Mouse (Mus musculus) liver, embryonic 13.5 days (tissue): Measurements from ENCODE around the gene Hsf2bp. TPM values are rescaled to one million over a fixed set of nuclear protein-coding genes. Genes with fewer than 3 reads are reported as not detected.

Experiments used
- ATAC-seq: fragments of 200-750 bp; cut with Nextera tagmentation; 2 replicates; pipeline ENCODE4 v1.8.0; 2017; ENCODE audit warnings: low read depth, mild to moderate bottlenecking, moderate number of reproducible peaks, moderate library complexity
- DNase-seq: peaks from one replicate; pipeline ENCODE4 v3.0.0; 2022
- H3K27ac ChIP-seq: fragments of 300-500 bp; sonication (generic); 2 replicates; pipeline ENCODE4 v1.5.1; 2015; ENCODE audit warnings: moderate library complexity, mild to moderate bottlenecking, inconsistent platforms
- H3K27me3 ChIP-seq: fragments of 300-500 bp; sonication (generic); 2 replicates; pipeline ENCODE4 v1.6.1; 2015; ENCODE audit warnings: mild to moderate bottlenecking, inconsistent platforms
- H3K36me3 ChIP-seq: fragments of 300-500 bp; sonication (generic); 2 replicates; pipeline ENCODE4 v1.6.1; 2015; ENCODE audit warnings: mild to moderate bottlenecking, inconsistent platforms
- H3K4me1 ChIP-seq: fragments of 300-500 bp; sonication (generic); replicated peaks from 2 replicates; pipeline ENCODE4 v1.6.1; 2015; ENCODE audit warnings: inconsistent platforms
- H3K4me2 ChIP-seq: fragments of 300-500 bp; sonication (generic); 2 replicates; pipeline ENCODE4 v1.6.1; 2015; ENCODE audit warnings: inconsistent platforms, mild to moderate bottlenecking, moderate library complexity
- H3K4me3 ChIP-seq: fragments of 300-500 bp; sonication (generic); replicated peaks from 2 replicates; pipeline ENCODE4 v1.5.1; 2015; ENCODE audit warnings: mild to moderate bottlenecking, inconsistent platforms
- H3K9ac ChIP-seq: fragments of 300-500 bp; sonication (generic); 2 replicates; pipeline ENCODE4 v1.6.1; 2015; ENCODE audit warnings: mild to moderate bottlenecking, inconsistent platforms
- H3K9me3 ChIP-seq: fragments of 300-500 bp; sonication (generic); replicated peaks from 2 replicates; pipeline ENCODE4 v1.6.1; 2016; ENCODE audit warnings: inconsistent platforms
- whole genome bisulfite sequencing: fragments of 180-500 bp; shearing (Covaris S2); methylation state at CpG from one replicate; pipeline ENCODE4 v1.1.7; 2015; ENCODE audit not compliant: insufficient replicate concordance; 5-methylcytosine and 5-hydroxymethylcytosine counted together
- polyA plus RNA-seq: library from polyadenylated mRNA; unstranded; fragments of >200 nt; fragmentation: Nextera tagmentation; extraction: Ambion mirVana; gene quantifications from 2 replicates; pipeline ENCODE4 v1.2.1, GENCODE M21; 2015

Gene Hsf2bp
- polyA plus RNA-seq, 1 experiment from 2014 or later, result 0.25 TPM

GRCm38 (mm10) chr17:31982326-31983190 lies 53.6 kb downstream of the Hsf2bp start:
- Histone ChIP-seq H3K9ac (no peak overlapping the region), H3K4me3 (no peak overlapping the region), H3K4me2 (no peak overlapping the region), H3K9me3 (no peaks in the 10 kb centered on the region), H3K27ac (no peak overlapping the region), H3K36me3 (no peaks in the 10 kb centered on the region), H3K4me1 (peaks cover 16% of the 10 kb centered on the region), H3K27me3 (no peaks in the 10 kb centered on the region)
- DNase-seq (no peak), ATAC-seq (no peak)
- 63% methylated on average over 11 of the region's 11 CpGs for WGBS

GRCm38 (mm10) chr17:31979888-31980287 lies 56.3 kb downstream of the Hsf2bp start:
- peaks cover 16% of the 10 kb centered on the region for H3K4me1 ChIP-seq

GRCm38 (mm10) chr17:31977131-31977530 lies 59.0 kb downstream of the Hsf2bp start:
- no peaks in the 10 kb centered on the region for H3K9me3 ChIP-seq
- peaks cover 7% of the 10 kb centered on the region; the same call in 1 of the 2 replicates for H3K4me1 ChIP-seq
- no peak overlapping the region for H3K9ac ChIP-seq
- no peaks in the 10 kb centered on the region for H3K36me3 ChIP-seq
- no peak overlapping the region for H3K27ac ChIP-seq
- no peak overlapping the region for H3K4me2 ChIP-seq
- H3K4me3 ChIP-seq, result no peak overlapping the region
- DNase-seq (no peak), ATAC-seq (no peak)
- no peaks in the 10 kb centered on the region for H3K27me3 ChIP-seq

More at GRCm38 (mm10) chr17:31979888-31980287, 56.3 kb downstream of the Hsf2bp start:
- WGBS, result 63% methylated on average over 4 of the region's 4 CpGs
- Histone ChIP-seq H3K4me2 (no peak overlapping the region), H3K27me3 (no peaks in the 10 kb centered on the region), H3K27ac (no peak overlapping the region), H3K4me3 (no peak overlapping the region), H3K9me3 (no peaks in the 10 kb centered on the region), H3K9ac (no peak overlapping the region), H3K36me3 (no peaks in the 10 kb centered on the region)
- DNase-seq, result no peak
- no peak for ATAC-seq

- Histone ChIP-seq H3K4me2 (no peak overlapping the region), H3K27ac (no peak overlapping the region), H3K9ac (no peak overlapping the region), H3K27me3 (no peaks in the 10 kb centered on the region), H3K4me1 (peaks cover under 1% of the 10 kb centered on the region; the same call in 1 of the 2 replicates), H3K4me3 (no peak overlapping the region), H3K36me3 (no peaks in the 10 kb centered on the region), H3K9me3 (no peaks in the 10 kb centered on the region)
- DNase-seq (no peak), ATAC-seq (no peak)
- WGBS, result 60% methylated on average over 6 of the region's 6 CpGs
Measured at GRCm38 (mm10) chr17:31976501-31976900, 59.6 kb downstream of the Hsf2bp start.

- no peaks in the 10 kb centered on the region for H3K27me3 ChIP-seq
- H3K4me1 ChIP-seq, result no peaks in the 10 kb centered on the region
- WGBS, result 51% methylated on average over 5 of the region's 5 CpGs
- no peak overlapping the region for H3K4me2 ChIP-seq
- ATAC-seq (no peak), DNase-seq (no peak)
- no peaks in the 10 kb centered on the region for H3K9me3 ChIP-seq
- no peaks in the 10 kb centered on the region for H3K36me3 ChIP-seq
- H3K9ac ChIP-seq, result no peak overlapping the region
- no peak overlapping the region for H3K4me3 ChIP-seq
- H3K27ac ChIP-seq, result no peak overlapping the region
Measured at GRCm38 (mm10) chr17:31974694-31975093, 61.5 kb downstream of the Hsf2bp start.

GRCm38 (mm10) chr17:31973664-31974230 lies 62.4 kb downstream of the Hsf2bp start:
- no peaks in the 10 kb centered on the region for H3K9me3 ChIP-seq
- ATAC-seq (no peak), DNase-seq (no peak)
- WGBS, result 65% methylated on average over 7 of the region's 7 CpGs
- H3K9ac ChIP-seq, result no peak overlapping the region
- no peak overlapping the region for H3K4me3 ChIP-seq
- H3K4me2 ChIP-seq, result no peak overlapping the region
- no peaks in the 10 kb centered on the region for H3K27me3 ChIP-seq
- no peak overlapping the region for H3K27ac ChIP-seq
- no peaks in the 10 kb centered on the region for H3K4me1 ChIP-seq
- no peaks in the 10 kb centered on the region for H3K36me3 ChIP-seq

- Histone ChIP-seq H3K4me3 (no peak overlapping the region), H3K36me3 (no peaks in the 10 kb centered on the region), H3K4me1 (peaks cover 5% of the 10 kb centered on the region), H3K27ac (no peak overlapping the region), H3K9ac (no peak overlapping the region), H3K4me2 (no peak overlapping the region), H3K27me3 (no peaks in the 10 kb centered on the region), H3K9me3 (no peaks in the 10 kb centered on the region)
- WGBS, result 62% methylated on average over 2 of the region's 2 CpGs
- DNase-seq (no peak), ATAC-seq (no peak)
Measured at GRCm38 (mm10) chr17:31970890-31971289, 65.3 kb downstream of the Hsf2bp start.

GRCm38 (mm10) chr17:31968801-31969200 lies 67.3 kb downstream of the Hsf2bp start:
- Histone ChIP-seq H3K4me3 (no peak overlapping the region), H3K27ac (no peak overlapping the region), H3K27me3 (no peaks in the 10 kb centered on the region), H3K9ac (no peak overlapping the region), H3K4me2 (no peak overlapping the region), H3K9me3 (no peaks in the 10 kb centered on the region), H3K4me1 (peaks cover 10% of the 10 kb centered on the region), H3K36me3 (no peaks in the 10 kb centered on the region)
- ATAC-seq (no peak), DNase-seq (no peak)
- WGBS, result 56% methylated on average over 1 of the region's 1 CpGs

- no peak overlapping the region for H3K4me2 ChIP-seq
- no peak overlapping the region for H3K9ac ChIP-seq
- no peaks in the 10 kb centered on the region for H3K9me3 ChIP-seq
- no peak overlapping the region for H3K27ac ChIP-seq
- no peaks in the 10 kb centered on the region for H3K36me3 ChIP-seq
- H3K4me3 ChIP-seq, result no peak overlapping the region
- H3K4me1 ChIP-seq, result peaks cover 10% of the 10 kb centered on the region
- DNase-seq, result no peak
- 62% methylated on average over 4 of the region's 4 CpGs for WGBS
- no peak for ATAC-seq
- H3K27me3 ChIP-seq, result no peaks in the 10 kb centered on the region
Measured at GRCm38 (mm10) chr17:31967311-31967710, 68.8 kb downstream of the Hsf2bp start.

- Histone ChIP-seq H3K4me1 (peaks cover 10% of the 10 kb centered on the region), H3K9me3 (no peaks in the 10 kb centered on the region), H3K36me3 (no peaks in the 10 kb centered on the region), H3K4me2 (no peak overlapping the region), H3K27me3 (no peaks in the 10 kb centered on the region), H3K9ac (no peak overlapping the region), H3K4me3 (no peak overlapping the region), H3K27ac (peak overlapping the region; percentile 82)
- ATAC-seq, result no peak
- DNase-seq, result no peak
- WGBS, result 63% methylated on average over 1 of the region's 1 CpGs
Measured at GRCm38 (mm10) chr17:31966566-31966965, 69.6 kb downstream of the Hsf2bp start.

- Histone ChIP-seq H3K9ac (no peak overlapping the region), H3K4me1 (peaks cover 10% of the 10 kb centered on the region), H3K4me2 (no peak overlapping the region), H3K9me3 (no peaks in the 10 kb centered on the region), H3K4me3 (no peak overlapping the region), H3K27me3 (no peaks in the 10 kb centered on the region), H3K27ac (peak overlapping the region; percentile 82), H3K36me3 (no peaks in the 10 kb centered on the region)
- 34% methylated on average over 2 of the region's 2 CpGs for WGBS
- DNase-seq, result no peak
- ATAC-seq, result peak; percentile 77
Measured at GRCm38 (mm10) chr17:31965623-31966022, 70.5 kb downstream of the Hsf2bp start.

- Histone ChIP-seq H3K9ac (no peak overlapping the region), H3K27ac (no peak overlapping the region), H3K9me3 (no peaks in the 10 kb centered on the region), H3K36me3 (no peaks in the 10 kb centered on the region), H3K4me1 (peaks cover 10% of the 10 kb centered on the region), H3K4me2 (no peak overlapping the region), H3K27me3 (no peaks in the 10 kb centered on the region), H3K4me3 (no peak overlapping the region)
- ATAC-seq (no peak), DNase-seq (no peak)
- 80% methylated on average over 4 of the region's 4 CpGs for WGBS
Measured at GRCm38 (mm10) chr17:31962930-31963329, 73.2 kb downstream of the Hsf2bp start.
